Mouse (Mus musculus) lung, postnatal 0 days (tissue): Measurements from ENCODE around the gene Rex1bd. TPM values are rescaled to one million over a fixed set of nuclear protein-coding genes. Genes with fewer than 3 reads are reported as not detected.
A peak's percentile ranks its signal among the peaks of the same experiment; 100 is the strongest.

Experiments
- ATAC-seq: fragments of 200-750 bp; cut with Nextera tagmentation; 2 replicates; pipeline ENCODE4 v1.8.0; 2017; ENCODE audit warnings: moderate library complexity
- DNase-seq: peaks from one replicate; pipeline ENCODE4 v3.0.0-alpha.2; 2016; ENCODE audit warnings: low spot score
- H3K27ac ChIP-seq: fragments of 300-500 bp; sonication (generic); 2 replicates; pipeline ENCODE4 v1.5.1; 2014; ENCODE audit warnings: antibody characterized with exemption, mild to moderate bottlenecking, low read length, mixed read lengths
- H3K27me3 ChIP-seq: fragments of 300-500 bp; sonication (generic); replicated peaks from 2 replicates; pipeline ENCODE4 v1.6.1; 2014; ENCODE audit warnings: low read length, mixed read lengths; ENCODE audit not compliant: insufficient read depth
- H3K36me3 ChIP-seq: fragments of 300-500 bp; sonication (generic); 2 replicates; pipeline ENCODE4 v1.6.1; 2014; ENCODE audit warnings: low read length, mixed read lengths; ENCODE audit not compliant: insufficient read depth
- H3K4me1 ChIP-seq: fragments of 300-500 bp; sonication (generic); 2 replicates; pipeline ENCODE4 v1.6.1; 2014; ENCODE audit warnings: antibody characterized with exemption, low read depth, low read length, mixed read lengths; ENCODE audit not compliant: insufficient read depth
- H3K4me2 ChIP-seq: fragments of 300-500 bp; sonication (generic); replicated peaks from 2 replicates; pipeline ENCODE4 v1.6.1; 2014; ENCODE audit warnings: low read depth, mild to moderate bottlenecking, low read length, moderate library complexity, mixed read lengths
- H3K4me3 ChIP-seq: fragments of 300-500 bp; sonication (generic); 2 replicates; pipeline ENCODE4 v1.5.1; 2014; ENCODE audit warnings: low read depth, low read length
- H3K9ac ChIP-seq: fragments of 300-500 bp; sonication (generic); replicated peaks from 2 replicates; pipeline ENCODE4 v1.6.1; 2014; ENCODE audit warnings: low read depth, mild to moderate bottlenecking
- H3K9me3 ChIP-seq: fragments of 300-500 bp; sonication (generic); 2 replicates; pipeline ENCODE4 v1.6.1; 2016; ENCODE audit warnings: low read length, mixed read lengths
- CTCF ChIP-seq: IDR thresholded peaks from 2 replicates; pipeline ENCODE4 v1.5.1; 2016; ENCODE audit warnings: antibody characterized with exemption, mild to moderate bottlenecking
- EP300 ChIP-seq: IDR thresholded peaks from 2 replicates; pipeline ENCODE4 v1.6.1; 2016; ENCODE audit warnings: antibody characterized with exemption, mild to moderate bottlenecking, control low read depth
- WGBS: fragments of 180-500 bp; shearing (Covaris S2); extraction: QIAGEN DNeasy Blood & Tissue Kit; methylation state at CpG from one replicate; pipeline ENCODE4 v1.1.7; 2014; 5-methylcytosine and 5-hydroxymethylcytosine counted together
- polyA plus RNA-seq: library from polyadenylated mRNA; unstranded; fragments of >200 nt; fragmentation: Nextera tagmentation; extraction: Ambion mirVana; gene quantifications from 2 replicates; pipeline ENCODE4 v1.2.1, GENCODE M21; 2015

The Rex1bd gene
- polyA plus RNA-seq, 1 experiment from 2014 or later, result 117 TPM

DNA sequence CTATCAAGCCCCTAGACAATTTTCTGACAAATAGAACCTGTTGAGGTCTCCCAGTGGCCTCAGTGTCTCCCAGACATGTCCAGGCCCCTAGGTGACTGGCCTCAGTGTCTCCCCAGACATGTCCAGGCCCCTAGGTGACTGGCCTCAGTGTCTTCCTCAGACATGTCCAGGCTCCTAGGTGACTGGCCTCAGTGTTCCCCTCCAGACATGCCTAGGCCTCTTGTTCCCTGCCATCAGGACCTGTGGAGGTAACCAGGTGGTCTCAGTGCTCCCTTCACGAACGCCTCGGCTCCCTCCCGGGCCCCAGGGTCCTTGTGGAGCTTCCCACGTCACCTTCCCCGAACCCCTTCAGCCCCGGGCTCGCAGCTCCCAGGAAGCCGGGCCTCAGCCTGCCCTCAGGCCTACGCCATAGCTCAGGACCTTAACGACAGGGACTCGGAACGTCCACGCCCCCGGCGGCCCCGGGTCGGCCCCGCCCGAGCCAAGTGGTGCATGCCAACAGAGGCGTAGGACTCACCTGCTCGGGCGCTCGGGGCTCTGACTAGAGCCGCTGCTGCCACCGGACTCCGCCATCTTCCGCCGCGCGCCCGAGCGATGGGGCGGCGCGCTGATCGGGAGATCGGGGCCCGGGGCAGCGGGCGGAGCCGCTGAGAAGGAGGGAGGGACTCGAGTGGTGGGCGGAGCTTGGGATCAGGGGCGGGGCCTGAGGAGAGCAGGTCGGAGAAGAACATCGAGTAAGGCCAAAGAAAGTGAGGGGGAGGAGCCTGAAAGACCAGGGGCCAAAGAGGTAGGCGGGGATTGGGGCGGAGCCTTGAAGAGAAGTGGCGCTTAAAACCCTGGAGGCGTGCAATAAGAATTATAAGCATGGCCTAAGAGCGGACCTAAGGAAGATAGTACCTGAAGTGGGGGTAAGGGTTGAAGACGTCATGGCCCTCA lies 30.0 kb downstream of the Rex1bd start, which contains the start of gene Klhl26:
Klhl26 (minus strand) TSS at position 636 of the 936 bp plus-strand sequence.
- peak within 1 kb of the TSS; percentile 82 for H3K27ac ChIP-seq
- ATAC-seq (peak; percentile 90), DNase-seq (peak; percentile 98)
- TF ChIP-seq EP300 (peak; percentile 46; the same call in 1 of the 2 replicates), CTCF (no peak)
- H3K27me3 ChIP-seq, result no peaks in the 10 kb centered on the region
- peaks cover 6% of the 10 kb centered on the region; the same call in 1 of the 2 replicates for H3K4me1 ChIP-seq
- WGBS, result under 1% methylated on average over 50 of the region's 53 CpGs
- H3K4me2 ChIP-seq, result peak within 1 kb of the TSS; percentile 91
- H3K36me3 ChIP-seq, result no peaks in the 10 kb centered on the region
- no peaks in the 10 kb centered on the region for H3K9me3 ChIP-seq
- H3K4me3 ChIP-seq, result peak within 1 kb of the TSS; percentile 80
- peak within 1 kb of the TSS; percentile 92 for H3K9ac ChIP-seq

DNA sequence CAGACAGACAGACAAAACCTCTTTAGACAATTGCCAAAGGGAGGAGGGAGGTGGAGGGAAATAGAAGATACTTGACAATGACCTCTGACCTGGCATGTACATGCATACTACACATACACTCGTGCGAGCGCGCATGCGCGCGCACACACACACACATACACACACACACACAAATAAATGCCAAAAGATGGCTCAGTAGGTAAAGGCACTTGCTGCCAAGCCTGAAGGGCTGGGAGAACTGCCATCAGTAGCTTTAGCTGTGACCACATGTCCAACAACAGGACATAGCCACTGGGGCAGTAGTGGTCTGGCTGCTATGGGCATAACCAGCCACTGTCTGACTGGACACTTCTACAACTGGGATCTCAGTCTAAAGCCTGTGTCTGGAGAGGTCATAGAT lies 34.7 kb downstream of the Rex1bd start:
- no peaks in the 10 kb centered on the region for H3K9me3 ChIP-seq
- H3K27me3 ChIP-seq, result no peaks in the 10 kb centered on the region
- TF ChIP-seq EP300, result no peak
- no peak for TF ChIP-seq CTCF
- no peak for ATAC-seq
- H3K4me3 ChIP-seq, result no peak overlapping the region
- no peaks in the 10 kb centered on the region for H3K36me3 ChIP-seq
- no peak overlapping the region for H3K4me2 ChIP-seq
- DNase-seq, result no peak
- peaks cover 24% of the 10 kb centered on the region; the same call in 1 of the 2 replicates for H3K4me1 ChIP-seq
- no peak overlapping the region for H3K9ac ChIP-seq
- no peak overlapping the region for H3K27ac ChIP-seq
- WGBS, result 97% methylated on average over 7 of the region's 7 CpGs

DNA sequence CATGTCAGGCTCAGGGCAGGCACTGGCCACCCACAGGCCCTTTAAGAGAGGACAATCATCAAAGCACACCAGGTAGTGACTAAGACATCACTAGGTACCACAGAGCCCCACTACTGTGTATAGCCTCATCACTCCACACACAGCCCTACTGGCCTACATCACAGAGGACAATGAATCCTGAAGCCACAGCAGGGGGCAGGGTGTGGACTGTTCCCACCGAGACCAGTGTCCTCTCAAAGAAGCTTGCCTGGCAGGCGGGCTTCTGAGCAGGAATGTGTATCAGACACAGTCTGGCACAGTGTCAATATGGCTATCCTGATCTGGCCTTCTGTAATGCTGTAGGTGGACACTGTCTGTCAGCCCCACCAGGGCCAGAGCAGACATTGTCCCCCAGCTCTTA lies 36.6 kb downstream of the Rex1bd start:
- no peak for ATAC-seq
- Histone ChIP-seq H3K4me1 (peaks cover 18% of the 10 kb centered on the region; the same call in 1 of the 2 replicates), H3K9ac (no peak overlapping the region), H3K4me3 (no peak overlapping the region), H3K27ac (no peak overlapping the region), H3K36me3 (no peaks in the 10 kb centered on the region), H3K9me3 (no peaks in the 10 kb centered on the region), H3K4me2 (no peak overlapping the region), H3K27me3 (no peaks in the 10 kb centered on the region)
- no peak for DNase-seq
- WGBS, result 60% methylated on average over 2 of the region's 2 CpGs
- TF ChIP-seq EP300 (no peak), CTCF (no peak)

GRCm38 (mm10) chr8:70469295-70469916 lies 37.1 kb downstream of the Rex1bd start:
- H3K9ac ChIP-seq, result no peak overlapping the region
- H3K4me2 ChIP-seq, result no peak overlapping the region
- no peak overlapping the region for H3K4me3 ChIP-seq
- DNase-seq, result no peak
- TF ChIP-seq CTCF (no peak), EP300 (no peak)
- no peaks in the 10 kb centered on the region for H3K27me3 ChIP-seq
- H3K4me1 ChIP-seq, result peaks cover 18% of the 10 kb centered on the region; the same call in 1 of the 2 replicates
- ATAC-seq, result peak; percentile 63
- 24% methylated on average over 10 of the region's 10 CpGs for WGBS
- H3K36me3 ChIP-seq, result no peaks in the 10 kb centered on the region
- H3K27ac ChIP-seq, result peak overlapping the region; percentile 62; the same call in 1 of the 2 replicates
- H3K9me3 ChIP-seq, result no peaks in the 10 kb centered on the region

- H3K4me1 ChIP-seq, result peaks cover 18% of the 10 kb centered on the region; the same call in 1 of the 2 replicates
- H3K36me3 ChIP-seq, result no peaks in the 10 kb centered on the region
- DNase-seq (peak; percentile 84), ATAC-seq (peak; percentile 90)
- H3K4me2 ChIP-seq, result no peak overlapping the region
- no peak overlapping the region for H3K4me3 ChIP-seq
- TF ChIP-seq EP300, result no peak
- no peak for TF ChIP-seq CTCF
- 59% methylated on average over 4 of the region's 4 CpGs for WGBS
- H3K9me3 ChIP-seq, result no peaks in the 10 kb centered on the region
- no peak overlapping the region for H3K27ac ChIP-seq
- H3K9ac ChIP-seq, result no peak overlapping the region
- no peaks in the 10 kb centered on the region for H3K27me3 ChIP-seq
Measured at GRCm38 (mm10) chr8:70468733-70469132, 37.8 kb downstream of the Rex1bd start.

DNA sequence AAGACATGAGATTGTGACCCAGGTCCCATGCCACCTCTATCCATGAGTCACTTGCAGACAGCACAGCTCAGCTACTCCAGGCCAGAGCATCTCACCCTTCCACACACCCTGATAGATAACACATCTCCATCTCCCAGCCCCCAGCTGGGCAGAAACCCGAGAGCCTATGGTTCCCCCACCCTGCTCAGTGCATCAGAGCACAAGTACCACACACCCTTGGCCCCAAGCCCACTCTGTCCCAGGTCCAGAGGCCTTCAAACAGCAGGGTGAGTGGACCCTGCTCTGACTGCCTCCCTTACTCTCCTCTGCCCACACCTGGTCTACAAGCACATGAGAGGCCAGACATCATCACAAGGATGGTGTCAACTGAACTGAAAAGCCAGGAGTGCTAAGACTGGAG lies 38.6 kb downstream of the Rex1bd start:
- no peak overlapping the region for H3K9ac ChIP-seq
- H3K27me3 ChIP-seq, result no peaks in the 10 kb centered on the region
- no peaks in the 10 kb centered on the region for H3K36me3 ChIP-seq
- no peak overlapping the region for H3K4me3 ChIP-seq
- no peaks in the 10 kb centered on the region for H3K9me3 ChIP-seq
- no peak overlapping the region for H3K27ac ChIP-seq
- no peak for DNase-seq
- no peak overlapping the region for H3K4me2 ChIP-seq
- WGBS, result 16% methylated on average over 1 of the region's 1 CpGs
- TF ChIP-seq CTCF, result no peak
- TF ChIP-seq EP300, result no peak
- H3K4me1 ChIP-seq, result peaks cover 18% of the 10 kb centered on the region; the same call in 1 of the 2 replicates
- no peak for ATAC-seq
